Mouse (Mus musculus) limb, embryonic 10.5 days (tissue): ENCODE data around the gene Gria2. TPM values are rescaled to one million over a fixed set of nuclear protein-coding genes. Genes with fewer than 3 reads are reported as not detected.
A peak's percentile ranks its signal among the peaks of the same experiment; 100 is the strongest.

Experiments
- DNase-seq: peaks from one replicate; pipeline ENCODE4 v3.0.0-alpha.2; 2017; ENCODE audit warnings: low spot score
- H3K27ac ChIP-seq: fragments of 300-500 bp; sonication (generic); 2 replicates; pipeline ENCODE4 v1.5.1; 2016; ENCODE audit warnings: mild to moderate bottlenecking
- H3K27me3 ChIP-seq: fragments of 300-500 bp; sonication (generic); 2 replicates; pipeline ENCODE4 v1.6.1; 2016; ENCODE audit warnings: low read depth, mild to moderate bottlenecking; ENCODE audit not compliant: poor library complexity, severe bottlenecking
- H3K36me3 ChIP-seq: fragments of 300-500 bp; sonication (generic); 2 replicates; pipeline ENCODE4 v1.6.1; 2016; ENCODE audit warnings: mild to moderate bottlenecking, moderate library complexity
- H3K4me1 ChIP-seq: fragments of 300-500 bp; sonication (generic); 2 replicates; pipeline ENCODE4 v1.6.1; 2016
- H3K4me3 ChIP-seq: fragments of 300-500 bp; sonication (generic); 2 replicates; pipeline ENCODE4 v1.5.1; 2016; ENCODE audit warnings: mild to moderate bottlenecking, moderate library complexity
- H3K9me3 ChIP-seq: fragments of 300-500 bp; sonication (generic); replicated peaks from 2 replicates; pipeline ENCODE4 v1.6.1; 2016; ENCODE audit warnings: mild to moderate bottlenecking
- WGBS: fragments of 180-500 bp; shearing (Covaris S2); methylation state at CpG from one replicate; pipeline ENCODE4 v1.1.7; 2016; 5-methylcytosine and 5-hydroxymethylcytosine counted together
- polyA plus RNA-seq: library from polyadenylated mRNA; unstranded; fragments of >200 nt; fragmentation: Nextera tagmentation; extraction: Ambion mirVana; gene quantifications from 2 replicates; pipeline ENCODE4 v1.2.1, GENCODE M21; 2016

Gene Gria2
- 3.1 and 4.1 TPM in 2 replicates for polyA plus RNA-seq

DNA sequence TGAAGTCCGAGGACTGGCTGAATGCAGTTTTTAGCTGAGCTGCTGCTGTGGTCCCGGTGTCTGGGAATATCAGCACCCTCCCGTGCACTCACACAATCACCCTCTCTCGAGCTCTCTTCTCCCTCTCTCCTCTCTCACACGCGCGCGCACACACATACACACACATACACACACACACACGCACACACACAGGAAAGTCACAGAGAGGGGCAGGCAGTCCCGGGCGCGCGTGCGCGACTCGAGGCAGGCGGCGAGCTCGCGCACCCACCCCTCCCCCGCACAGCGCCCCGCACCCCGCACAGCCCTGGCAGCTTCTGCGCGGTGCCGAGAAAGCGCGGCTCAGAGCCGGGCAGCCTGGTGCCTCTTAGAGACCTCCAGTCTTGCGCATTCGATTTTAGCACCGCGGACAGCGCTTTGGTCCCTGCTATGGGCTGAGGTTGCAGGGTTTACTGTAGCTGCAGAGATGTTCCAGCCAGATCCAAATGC is at the start of gene Gria2:
TSS of gene Gria2 (minus strand) at position 240 of the 486 bp plus-strand sequence.
- no peaks in the 10 kb centered on the region for H3K36me3 ChIP-seq
- peaks cover 26% of the 10 kb centered on the region for H3K4me1 ChIP-seq
- H3K4me3 ChIP-seq, result peak within 1 kb of the TSS; percentile 58
- no peaks in the 10 kb centered on the region for H3K9me3 ChIP-seq
- WGBS, result under 1% methylated on average over 35 of the region's 35 CpGs
- peak; percentile 86 for DNase-seq
- peaks cover 34% of the 10 kb centered on the region for H3K27me3 ChIP-seq
- no peak within 1 kb of the TSS for H3K27ac ChIP-seq

DNA sequence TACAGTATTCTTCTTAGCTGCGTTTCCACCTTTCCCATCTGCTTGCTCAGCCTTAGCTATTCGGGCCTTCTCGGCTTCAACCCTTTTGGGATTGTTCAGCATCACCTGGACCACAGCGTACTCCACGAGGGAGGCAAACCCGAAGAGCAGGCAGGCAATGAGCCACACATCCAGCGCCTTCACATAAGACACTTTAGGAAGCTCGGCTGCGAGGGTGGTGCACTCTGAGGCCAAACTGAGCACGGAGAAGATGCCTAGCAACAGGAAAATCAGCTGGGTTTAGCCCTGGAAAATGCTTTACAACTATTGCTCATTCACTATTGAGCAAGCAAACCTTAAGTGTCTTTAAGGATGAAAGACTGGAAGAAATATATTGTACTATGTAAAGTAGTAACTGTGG is 48.3 kb upstream of the Gria2 start:
- DNase-seq, result no peak
- WGBS, result 86% methylated on average over 10 of the region's 10 CpGs
- no peaks in the 10 kb centered on the region for H3K9me3 ChIP-seq
- no peak overlapping the region for H3K4me3 ChIP-seq
- peaks cover 6% of the 10 kb centered on the region; the same call in 1 of the 2 replicates for H3K36me3 ChIP-seq
- no peaks in the 10 kb centered on the region for H3K27me3 ChIP-seq
- no peaks in the 10 kb centered on the region for H3K4me1 ChIP-seq
- H3K27ac ChIP-seq, result no peak overlapping the region

DNA sequence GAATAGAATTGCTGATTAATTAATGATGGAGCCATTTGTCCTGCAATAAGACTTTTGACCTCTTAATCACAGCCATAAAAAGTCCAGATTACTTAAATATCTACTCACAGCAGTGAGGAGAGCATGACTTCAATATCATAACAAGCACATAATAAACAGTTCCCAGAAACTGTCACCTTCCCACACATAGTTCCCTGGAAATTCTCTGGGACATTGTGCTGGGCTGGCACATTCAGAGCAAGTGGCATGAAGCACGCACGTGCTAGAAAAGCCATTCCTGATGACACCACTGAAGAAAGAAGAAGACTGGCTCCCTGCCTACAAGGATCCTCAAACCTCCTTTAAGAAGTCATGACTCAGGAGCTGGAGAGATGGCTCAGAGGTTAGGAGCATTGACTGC is 43.0 kb upstream of the Gria2 start:
- Histone ChIP-seq H3K27ac (no peak overlapping the region), H3K4me1 (peaks cover 3% of the 10 kb centered on the region; the same call in 1 of the 2 replicates), H3K4me3 (no peak overlapping the region), H3K27me3 (no peaks in the 10 kb centered on the region), H3K36me3 (peaks cover 3% of the 10 kb centered on the region; the same call in 1 of the 2 replicates), H3K9me3 (no peaks in the 10 kb centered on the region)
- no peak for DNase-seq
- 75% methylated on average over 2 of the region's 2 CpGs for WGBS

DNA sequence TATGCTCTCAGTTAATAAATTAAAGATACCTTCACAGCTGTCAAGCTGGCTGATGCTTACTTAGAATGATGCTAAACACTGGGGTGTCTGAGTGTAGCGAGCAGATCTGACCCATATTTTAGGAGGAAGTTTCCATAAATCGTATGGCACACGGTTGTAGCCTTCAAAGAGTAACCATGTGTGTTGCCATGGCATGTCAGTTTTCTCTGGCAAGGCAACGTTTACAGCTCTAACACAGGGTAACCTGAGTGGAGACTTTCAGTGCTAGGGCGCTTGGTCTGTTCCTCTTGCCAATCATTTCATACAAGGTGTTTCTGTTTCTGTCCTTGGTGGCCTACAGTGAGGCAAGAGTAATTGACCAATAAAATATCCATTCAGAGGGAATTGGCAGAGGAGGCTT is 37.2 kb upstream of the Gria2 start:
- no peak overlapping the region for H3K4me3 ChIP-seq
- peaks cover 28% of the 10 kb centered on the region for H3K4me1 ChIP-seq
- H3K9me3 ChIP-seq, result no peaks in the 10 kb centered on the region
- no peaks in the 10 kb centered on the region for H3K27me3 ChIP-seq
- no peaks in the 10 kb centered on the region for H3K36me3 ChIP-seq
- H3K27ac ChIP-seq, result no peak overlapping the region; the same call in 1 of the 2 replicates
- DNase-seq, result peak; percentile 32
- 46% methylated on average over 5 of the region's 5 CpGs for WGBS

DNA sequence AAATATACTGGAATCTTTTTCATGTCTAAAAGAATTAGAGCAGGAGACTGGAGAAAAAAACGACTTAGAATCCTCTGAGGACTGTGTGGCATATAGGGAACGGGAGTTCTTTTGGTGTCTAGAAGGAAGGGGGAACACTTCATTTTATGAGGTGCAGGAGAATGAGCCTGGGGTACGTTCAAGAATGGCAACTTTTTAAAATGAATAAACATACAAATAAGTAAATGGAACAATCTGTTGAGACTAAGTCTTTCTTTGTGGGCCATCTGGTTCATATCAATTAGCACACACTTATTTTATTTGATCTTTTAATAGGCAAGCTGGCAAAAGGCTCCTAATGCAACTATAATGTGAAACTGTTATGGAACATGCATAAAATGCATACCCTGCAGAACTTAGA is 34.9 kb upstream of the Gria2 start:
- no peaks in the 10 kb centered on the region for H3K9me3 ChIP-seq
- no peak for DNase-seq
- H3K4me3 ChIP-seq, result no peak overlapping the region
- peak overlapping the region; percentile 44; the same call in 1 of the 2 replicates for H3K27ac ChIP-seq
- H3K36me3 ChIP-seq, result no peaks in the 10 kb centered on the region
- no peaks in the 10 kb centered on the region for H3K27me3 ChIP-seq
- H3K4me1 ChIP-seq, result peaks cover 28% of the 10 kb centered on the region
- WGBS, result 12% methylated on average over 3 of the region's 3 CpGs

DNA sequence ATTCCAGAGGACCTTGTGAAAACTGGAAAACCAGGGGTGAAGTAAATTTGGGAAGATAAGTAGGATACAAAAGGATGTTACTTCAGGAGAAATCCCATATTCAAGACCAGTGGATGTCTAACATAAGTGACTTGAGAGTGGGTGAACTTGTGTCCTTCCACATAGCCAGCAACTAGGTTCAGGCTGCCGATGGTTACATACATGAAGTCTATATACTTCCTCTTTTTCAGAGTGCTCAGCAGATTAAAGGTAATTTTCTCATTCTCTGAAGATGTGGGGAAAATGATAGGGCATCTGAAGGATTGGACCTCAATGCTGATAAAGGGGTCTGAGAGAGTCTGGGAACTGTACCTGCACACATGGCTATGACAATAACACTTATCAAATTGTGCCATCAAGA is 21.3 kb upstream of the Gria2 start:
- H3K4me3 ChIP-seq, result no peak overlapping the region
- H3K36me3 ChIP-seq, result no peaks in the 10 kb centered on the region
- no peaks in the 10 kb centered on the region for H3K9me3 ChIP-seq
- WGBS, result 93% methylated on average over 1 of the region's 1 CpGs
- H3K27ac ChIP-seq, result no peak overlapping the region
- DNase-seq, result no peak
- no peaks in the 10 kb centered on the region for H3K4me1 ChIP-seq
- no peaks in the 10 kb centered on the region for H3K27me3 ChIP-seq

DNA sequence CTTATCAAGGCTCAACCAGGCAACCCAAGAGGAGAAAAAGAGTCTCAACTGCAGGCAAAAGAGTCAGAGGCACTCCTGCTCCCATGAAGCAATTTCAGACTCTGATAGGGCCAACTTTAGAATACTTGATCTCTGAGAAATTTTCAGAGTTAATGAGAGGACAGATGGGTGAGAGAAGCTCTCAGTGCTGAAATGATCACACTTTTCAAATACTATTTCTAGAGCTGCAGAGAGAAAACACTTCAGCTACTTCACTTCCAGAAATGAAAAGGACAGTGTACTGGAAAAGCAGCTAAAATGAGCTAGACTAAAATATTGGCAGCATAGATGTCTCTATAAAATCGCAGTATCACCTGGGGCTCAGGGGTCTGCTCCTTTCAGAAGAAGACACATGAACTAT is 16.0 kb upstream of the Gria2 start:
- Histone ChIP-seq H3K27me3 (no peaks in the 10 kb centered on the region), H3K4me1 (no peaks in the 10 kb centered on the region), H3K9me3 (no peaks in the 10 kb centered on the region), H3K27ac (no peak overlapping the region), H3K4me3 (no peak overlapping the region), H3K36me3 (no peaks in the 10 kb centered on the region)
- WGBS, result 95% methylated on average over 1 of the region's 1 CpGs
- DNase-seq, result no peak

DNA sequence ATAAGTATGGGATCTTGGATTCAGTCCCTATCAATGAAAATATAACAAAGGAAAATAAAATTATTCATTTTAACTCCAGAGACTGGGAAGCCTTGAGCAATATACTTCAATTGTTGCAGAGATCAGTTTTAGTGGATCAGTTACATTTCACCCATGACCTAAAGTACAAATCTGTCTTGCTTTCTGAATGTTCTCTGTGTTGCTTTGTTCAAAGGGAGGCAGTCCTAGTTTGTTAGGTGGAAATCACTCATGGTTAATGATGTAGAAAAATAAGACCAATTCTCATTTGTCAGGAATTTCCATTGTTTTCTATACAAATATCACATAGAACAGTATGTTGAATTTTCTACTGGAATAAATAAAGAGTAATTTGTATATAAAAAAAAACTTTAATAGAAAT is 11.1 kb upstream of the Gria2 start:
- Histone ChIP-seq H3K36me3 (no peaks in the 10 kb centered on the region), H3K4me1 (no peaks in the 10 kb centered on the region), H3K27ac (no peak overlapping the region), H3K27me3 (no peaks in the 10 kb centered on the region), H3K9me3 (no peaks in the 10 kb centered on the region), H3K4me3 (no peak overlapping the region)
- no peak for DNase-seq

DNA sequence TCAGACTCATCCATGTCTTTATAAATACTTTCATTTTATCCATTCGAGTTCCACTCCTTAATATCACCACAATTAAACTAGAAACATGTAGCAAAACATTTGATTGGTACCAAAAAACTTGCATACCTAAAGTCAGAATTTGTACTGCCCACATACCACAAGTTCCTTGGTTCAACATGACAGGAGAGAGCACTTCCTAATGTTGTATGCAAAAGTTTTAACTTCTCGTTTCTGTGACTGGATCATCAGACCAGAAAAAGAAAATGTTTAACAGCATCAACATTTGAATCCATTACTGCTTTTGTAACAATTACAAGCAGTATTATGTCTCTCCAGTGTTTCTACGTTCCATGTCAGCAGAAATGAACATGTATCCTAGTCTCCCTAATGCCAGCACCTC is 9.6 kb upstream of the Gria2 start:
- 81% methylated on average over 3 of the region's 3 CpGs for WGBS
- Histone ChIP-seq H3K27me3 (no peaks in the 10 kb centered on the region), H3K4me1 (no peaks in the 10 kb centered on the region), H3K4me3 (no peak overlapping the region), H3K36me3 (no peaks in the 10 kb centered on the region), H3K27ac (no peak overlapping the region), H3K9me3 (no peaks in the 10 kb centered on the region)
- no peak for DNase-seq

DNA sequence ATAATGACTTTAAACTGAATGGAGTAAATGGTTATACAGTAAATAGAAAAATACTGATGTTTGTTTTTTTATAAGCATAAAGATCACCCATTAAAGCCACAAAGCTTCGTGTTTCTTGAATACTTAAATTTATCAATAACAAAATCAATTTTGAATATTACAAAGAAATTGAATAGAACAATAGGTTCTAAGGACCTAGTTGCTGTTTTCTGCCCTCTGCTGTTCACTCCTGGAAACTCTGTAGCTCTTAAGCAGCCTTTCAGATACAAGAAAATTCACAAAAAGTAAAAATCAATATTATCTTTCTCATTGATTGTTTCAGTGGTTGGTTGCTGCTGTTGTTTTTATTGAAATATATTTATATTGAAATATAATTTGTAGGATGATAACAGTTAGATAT is 2.7 kb upstream of the Gria2 start:
- no peaks in the 10 kb centered on the region for H3K9me3 ChIP-seq
- WGBS, result 21% methylated on average over 1 of the region's 1 CpGs
- peaks cover 22% of the 10 kb centered on the region for H3K4me1 ChIP-seq
- no peak for DNase-seq
- H3K36me3 ChIP-seq, result no peaks in the 10 kb centered on the region
- H3K4me3 ChIP-seq, result no peak overlapping the region
- H3K27ac ChIP-seq, result no peak overlapping the region
- H3K27me3 ChIP-seq, result peaks cover 25% of the 10 kb centered on the region

DNA sequence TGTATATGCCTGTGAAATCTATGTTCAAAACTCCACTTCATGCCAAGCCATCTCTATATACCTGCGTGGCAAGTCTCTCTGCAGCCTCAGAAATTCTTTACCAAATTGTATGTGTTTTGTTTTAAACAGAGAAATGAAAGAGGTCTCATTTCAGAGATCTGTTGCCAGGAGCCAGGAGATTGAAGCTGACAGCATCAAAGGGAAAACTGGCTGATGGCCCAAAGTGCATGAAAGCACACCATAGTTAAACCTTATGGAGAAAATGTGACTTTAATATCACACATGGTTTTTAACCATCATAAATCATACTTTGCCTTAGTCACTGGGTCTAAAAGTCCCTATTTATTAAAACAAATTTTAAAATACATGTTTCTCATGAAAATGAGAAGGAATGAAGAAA is 1.2 kb upstream of the Gria2 start:
- DNase-seq, result no peak
- no peaks in the 10 kb centered on the region for H3K9me3 ChIP-seq
- 64% methylated on average over 1 of the region's 1 CpGs for WGBS

DNA sequence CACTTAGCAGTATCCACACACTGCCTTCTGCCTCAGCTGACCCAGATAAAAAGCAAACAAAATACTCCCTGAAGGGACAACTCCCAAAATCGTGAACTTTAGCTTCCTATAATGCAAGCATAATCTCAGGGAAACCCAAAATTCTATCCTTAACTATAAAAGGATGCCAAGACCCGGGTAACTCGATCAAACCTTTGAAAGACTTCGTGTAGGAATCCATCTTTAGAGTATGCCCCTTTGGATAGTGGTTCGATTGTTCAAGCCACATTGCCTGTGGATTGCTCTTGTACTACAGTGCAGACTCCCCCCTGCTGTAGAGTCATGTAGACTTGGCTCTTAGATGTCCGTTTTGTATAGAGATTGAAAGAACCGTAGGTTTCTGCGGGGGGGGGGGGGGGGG is 576 bp upstream of the Gria2 start:
- Histone ChIP-seq H3K9me3 (no peaks in the 10 kb centered on the region), H3K27me3 (peaks cover 34% of the 10 kb centered on the region), H3K4me1 (peaks cover 26% of the 10 kb centered on the region), H3K36me3 (no peaks in the 10 kb centered on the region), H3K27ac (no peak overlapping the region), H3K4me3 (no peak overlapping the region; the same call in 1 of the 2 replicates)
- WGBS, result 70% methylated on average over 8 of the region's 8 CpGs
- no peak for DNase-seq

More for the DNA sequence above, 1.2 kb upstream of the Gria2 start:
- Histone ChIP-seq H3K36me3 (no peaks in the 10 kb centered on the region), H3K4me1 (peaks cover 26% of the 10 kb centered on the region), H3K27me3 (peaks cover 34% of the 10 kb centered on the region), H3K4me3 (no peak overlapping the region), H3K27ac (no peak overlapping the region)

DNA sequence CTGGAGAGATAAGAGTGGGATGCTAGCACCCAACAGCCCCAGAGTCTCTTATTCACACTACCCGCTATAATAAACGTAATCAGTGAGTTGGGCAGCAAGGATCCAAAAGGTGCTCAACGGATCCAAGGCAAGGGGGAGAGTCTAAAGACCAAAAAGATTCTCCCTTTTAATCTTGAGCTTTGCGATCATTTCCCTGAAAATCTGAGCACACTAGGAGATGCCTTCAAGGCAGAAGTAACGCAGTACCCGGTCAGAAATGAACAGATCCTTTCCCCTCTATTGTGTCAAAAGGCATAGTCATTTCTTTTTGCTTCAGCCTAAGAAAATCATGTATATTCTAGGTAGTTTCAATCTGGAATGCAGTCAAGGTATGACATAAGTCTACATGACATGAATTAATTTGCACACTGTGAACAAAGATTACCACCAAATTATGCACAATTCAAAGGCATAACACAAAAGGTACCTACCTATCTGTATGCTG is 766 bp downstream of the Gria2 start:
- WGBS, result 25% methylated on average over 6 of the region's 6 CpGs
- H3K27ac ChIP-seq, result no peak overlapping the region
- H3K36me3 ChIP-seq, result no peaks in the 10 kb centered on the region
- H3K4me1 ChIP-seq, result peaks cover 26% of the 10 kb centered on the region
- H3K4me3 ChIP-seq, result peak overlapping the region; percentile 58
- no peak for DNase-seq
- peaks cover 34% of the 10 kb centered on the region for H3K27me3 ChIP-seq
- no peaks in the 10 kb centered on the region for H3K9me3 ChIP-seq
